Mouse (Mus musculus) brown adipose tissue, adult 24 weeks (tissue): ENCODE data around the gene Atp6v0c. TPM values are rescaled to one million over a fixed set of nuclear protein-coding genes. Genes with fewer than 3 reads are reported as not detected.
A peak's percentile ranks its signal among the peaks of the same experiment; 100 is the strongest.
"Not testable (repeated sequence)": the region's sequence is repeated elsewhere in the genome, so short reads cannot be mapped to it uniquely, and the experiment has no call there.

Source experiments
- H3K27ac ChIP-seq: fragments of 200-500 bp; replicated peaks from 2 replicates; pipeline ENCODE4 v1.5.1; 2012; ENCODE audit warnings: low read depth, mild to moderate bottlenecking, low read length
- H3K4me1 ChIP-seq: fragments of 200-500 bp; 2 replicates; pipeline ENCODE4 v1.6.1; 2012; ENCODE audit warnings: low read length, mixed read lengths; ENCODE audit not compliant: control insufficient read depth, insufficient read depth, insufficient read length
- H3K4me3 ChIP-seq: fragments of 200-500 bp; 2 replicates; pipeline ENCODE4 v1.5.1; 2012; ENCODE audit warnings: low read depth, mild to moderate bottlenecking, low read length, moderate library complexity; ENCODE audit not compliant: insufficient read depth
- polyA plus RNA-seq: library from polyadenylated mRNA; stranded (reverse); fragments of >200 nt; gene quantifications from 2 replicates; pipeline ENCODE4 v1.2.4, GENCODE M21; 2012; ENCODE audit not compliant: missing spikeins, insufficient read depth, insufficient read length

Gene Atp6v0c
- polyA plus RNA-seq, 1 experiment, result 250 TPM

- H3K27ac ChIP-seq, result no peak overlapping the region
- H3K4me1 ChIP-seq, result no peaks in the 10 kb centered on the region
- no peak overlapping the region for H3K4me3 ChIP-seq
Observed at GRCm38 (mm10) chr17:24155742-24156141, 13.8 kb downstream of the Atp6v0c start.

GRCm38 (mm10) chr17:24154463-24154862, 15.0 kb downstream of the Atp6v0c start:
- Histone ChIP-seq H3K27ac (no peak overlapping the region), H3K4me1 (no peaks in the 10 kb centered on the region)

DNA sequence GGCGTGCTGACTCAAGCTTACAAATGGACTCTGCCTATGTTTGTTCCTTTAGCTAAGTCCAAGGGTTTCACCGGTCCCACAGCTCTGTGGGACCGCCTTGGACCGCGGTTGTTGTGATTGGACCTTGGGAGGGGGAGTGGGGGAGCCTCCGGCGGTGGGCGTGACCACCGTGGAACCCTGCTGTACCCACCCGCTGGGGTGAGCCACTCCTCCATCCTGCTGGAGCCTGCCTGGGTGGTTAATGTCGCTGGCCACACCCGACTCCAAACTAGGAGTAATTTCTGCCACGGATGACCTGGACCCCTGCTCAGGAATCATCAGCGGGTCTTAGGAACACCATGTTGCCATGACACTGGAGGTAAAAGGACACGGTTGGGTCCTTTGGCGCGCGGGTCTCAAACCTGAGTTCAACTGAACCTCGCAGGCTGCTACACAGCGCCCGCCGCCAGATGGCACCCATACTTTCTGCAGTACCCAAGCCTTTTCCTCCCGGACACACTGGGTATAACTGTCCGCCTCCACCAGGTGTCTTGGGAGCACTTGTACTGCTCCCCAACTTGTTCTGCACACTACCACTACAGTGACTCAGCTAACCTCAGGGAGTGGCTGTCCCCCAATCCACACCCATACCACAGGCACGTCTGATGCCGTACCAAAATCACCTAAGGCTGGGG, 17.5 kb downstream of the Atp6v0c start:
- Histone ChIP-seq H3K4me1 (no peaks in the 10 kb centered on the region), H3K27ac (no peak overlapping the region), H3K4me3 (peak overlapping the region; percentile 44)

More at GRCm38 (mm10) chr17:24154463-24154862, 15.0 kb downstream of the Atp6v0c start:
- no peak overlapping the region for H3K4me3 ChIP-seq

GRCm38 (mm10) chr17:24151382-24151781, 18.1 kb downstream of the Atp6v0c start:
- H3K27ac ChIP-seq, result no peak overlapping the region
- H3K4me3 ChIP-seq, result no peak overlapping the region
- no peaks in the 10 kb centered on the region for H3K4me1 ChIP-seq

DNA sequence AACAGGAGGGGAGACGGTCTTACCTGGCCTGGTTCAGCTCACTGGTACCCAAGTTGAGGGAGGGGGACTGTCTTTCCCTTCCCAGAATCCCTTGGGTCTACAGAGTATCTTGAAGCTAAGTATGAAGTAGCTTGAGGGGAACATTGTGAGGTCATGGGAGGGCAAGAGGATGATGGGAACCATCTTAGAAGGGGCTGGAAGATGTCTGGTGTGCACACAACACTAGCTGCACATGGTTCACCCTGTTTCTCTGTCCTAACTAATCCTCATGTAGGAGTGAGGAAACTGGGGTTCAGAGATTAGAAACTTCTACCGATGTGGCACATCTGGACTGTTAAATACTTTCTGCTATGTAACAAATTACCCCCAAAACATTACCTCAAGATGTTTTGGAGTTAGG, 18.7 kb downstream of the Atp6v0c start, which contains the start of gene Pdpk1:
Gene Pdpk1 (minus strand): TSS at position 101 of the 400 bp plus-strand sequence.
- Histone ChIP-seq H3K4me1 (no peaks in the 10 kb centered on the region), H3K4me3 (peak within 1 kb of the TSS; percentile 44; the same call in 1 of the 2 replicates), H3K27ac (no peak within 1 kb of the TSS)

- Histone ChIP-seq H3K4me3 (no peak overlapping the region), H3K27ac (no peak overlapping the region), H3K4me1 (no peaks in the 10 kb centered on the region)
Observed at GRCm38 (mm10) chr17:24149421-24149820, 20.1 kb downstream of the Atp6v0c start.

DNA sequence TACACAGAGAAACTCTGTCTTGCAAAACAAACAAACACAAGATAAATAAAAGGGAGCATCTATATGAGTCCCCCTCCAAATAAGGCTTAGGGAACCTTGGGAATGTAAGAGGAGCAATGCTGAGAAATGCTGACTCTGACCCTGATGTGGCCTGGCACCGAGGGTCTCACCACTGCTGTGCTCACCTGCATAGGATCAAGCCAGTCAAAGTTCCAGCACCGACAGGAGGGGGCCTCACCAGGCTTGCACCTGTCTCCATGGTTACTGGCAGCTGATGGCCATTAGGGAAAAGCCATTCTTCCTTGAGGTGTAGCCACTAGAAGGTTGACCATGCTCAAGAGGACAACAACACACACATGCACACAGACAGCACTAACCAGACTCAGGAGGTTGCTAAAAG, 26.6 kb downstream of the Atp6v0c start:
- peaks cover 11% of the 10 kb centered on the region; the same call in 1 of the 2 replicates for H3K4me1 ChIP-seq
- H3K4me3 ChIP-seq, result no peak overlapping the region
- no peak overlapping the region for H3K27ac ChIP-seq

DNA sequence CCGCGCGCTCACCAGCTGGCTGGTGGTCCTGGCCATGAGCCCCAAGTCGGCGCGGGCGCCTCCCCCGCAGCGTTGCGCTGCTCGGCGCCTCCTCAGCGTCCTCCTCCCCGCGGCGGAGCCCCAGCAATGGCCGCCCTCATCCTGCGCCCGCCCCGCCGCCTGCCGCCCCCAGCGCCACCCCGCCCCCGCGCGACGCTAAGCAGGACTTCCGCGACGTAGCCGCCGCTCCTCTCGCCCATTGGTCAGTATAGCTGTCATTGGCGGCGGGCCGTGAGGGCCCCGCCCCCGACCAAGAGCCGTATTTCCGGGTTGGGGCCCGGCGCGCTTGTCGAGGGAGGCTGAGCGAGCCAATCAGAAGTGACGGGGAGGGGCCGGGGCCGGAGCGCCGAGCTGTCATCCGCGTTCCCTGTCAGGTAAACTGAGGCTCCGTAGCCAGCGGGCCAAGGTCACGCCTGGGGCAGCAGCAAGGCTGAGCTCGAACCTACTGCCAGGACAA, 28.0 kb downstream of the Atp6v0c start:
- Histone ChIP-seq H3K4me1 (peaks cover 16% of the 10 kb centered on the region; the same call in 1 of the 2 replicates), H3K27ac (peak overlapping the region; percentile 81), H3K4me3 (peak overlapping the region; percentile 97)

GRCm38 (mm10) chr17:24140845-24141424, 28.6 kb downstream of the Atp6v0c start:
- Histone ChIP-seq H3K4me3 (peak overlapping the region; percentile 97), H3K27ac (peak overlapping the region; percentile 81), H3K4me1 (peaks cover 16% of the 10 kb centered on the region; the same call in 1 of the 2 replicates)

DNA sequence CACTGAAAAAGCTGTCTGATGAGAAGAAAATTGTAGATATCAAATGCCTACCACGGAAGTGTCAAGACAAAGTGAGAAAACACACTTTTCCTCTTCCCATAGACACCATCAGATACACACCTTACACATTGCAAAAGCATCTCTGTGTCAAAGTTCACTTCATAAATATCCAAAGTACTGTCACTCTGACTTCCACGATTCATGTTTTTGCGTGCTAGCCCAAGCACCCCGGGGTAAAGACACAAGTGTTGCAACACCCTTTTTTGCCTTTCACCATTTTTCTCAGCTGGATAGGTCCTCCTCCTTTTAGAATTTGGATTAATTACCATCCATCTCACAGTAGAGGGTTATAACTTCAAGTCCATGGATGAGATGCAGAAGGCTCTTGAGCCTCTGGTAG, 29.5 kb downstream of the Atp6v0c start:
- Histone ChIP-seq H3K27ac (no peak overlapping the region), H3K4me3 (peak overlapping the region; percentile 97), H3K4me1 (peaks cover 17% of the 10 kb centered on the region)

GRCm38 (mm10) chr17:24139256-24139655, 30.2 kb downstream of the Atp6v0c start:
- Histone ChIP-seq H3K4me1 (peaks cover 21% of the 10 kb centered on the region), H3K4me3 (no peak overlapping the region), H3K27ac (peak overlapping the region; percentile 20; the same call in 1 of the 2 replicates)

DNA sequence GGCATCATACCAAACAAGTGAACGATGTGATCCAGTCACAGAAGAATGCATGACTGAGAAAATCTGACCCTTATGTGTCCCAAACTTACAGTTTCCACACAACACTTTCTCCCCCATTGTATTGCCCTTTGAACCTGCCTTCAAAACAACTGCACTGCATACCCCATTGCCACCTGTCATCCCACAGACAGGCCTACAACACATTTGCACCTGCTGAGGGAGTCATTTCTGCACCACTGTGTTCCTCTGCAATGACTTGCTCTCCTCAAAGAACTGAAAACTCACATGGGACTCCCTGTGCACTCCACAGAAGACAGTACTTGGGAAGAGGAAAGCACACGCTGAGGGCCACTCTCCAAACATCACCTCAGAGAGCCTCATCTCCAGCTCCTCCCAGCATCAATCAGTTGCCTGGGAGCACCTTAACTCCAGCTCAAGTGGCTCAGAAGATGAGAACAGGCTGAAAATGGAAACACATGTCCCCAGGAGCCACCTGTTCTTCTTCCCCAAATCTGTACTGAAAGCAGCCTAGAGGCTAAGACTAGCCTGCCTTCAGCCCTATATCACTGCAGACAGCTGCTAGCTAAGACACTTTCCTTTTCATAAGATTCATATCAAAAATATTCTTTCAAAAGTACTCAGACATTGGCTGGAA, 32.1 kb downstream of the Atp6v0c start:
- H3K4me3 ChIP-seq, result no peak overlapping the region
- peaks cover 21% of the 10 kb centered on the region for H3K4me1 ChIP-seq
- H3K27ac ChIP-seq, result no peak overlapping the region

DNA sequence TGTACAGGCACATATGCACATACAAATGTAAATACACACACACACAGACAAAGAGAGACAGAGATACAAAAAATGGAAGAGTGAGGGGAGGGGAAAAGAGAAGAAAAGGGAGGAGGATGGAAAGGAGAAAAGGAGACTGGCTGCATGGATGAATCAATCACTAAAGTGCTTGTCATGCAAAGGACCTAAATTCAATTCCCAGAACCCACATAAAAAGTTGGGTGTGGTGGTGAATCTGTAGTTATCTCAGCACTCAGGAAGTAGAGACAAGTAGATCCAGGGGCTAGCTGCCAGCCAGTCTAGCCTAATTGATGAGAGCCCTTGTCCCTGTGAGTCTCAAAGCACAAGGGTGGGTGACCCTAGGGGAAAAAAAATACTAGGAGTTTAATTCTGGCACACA, 35.4 kb downstream of the Atp6v0c start:
- Histone ChIP-seq H3K4me3 (no peak overlapping the region), H3K27ac (no peak overlapping the region), H3K4me1 (peaks cover 20% of the 10 kb centered on the region)

GRCm38 (mm10) chr17:24132919-24133318, 36.6 kb downstream of the Atp6v0c start:
- not testable (repeated sequence) for H3K27ac ChIP-seq, H3K4me3 ChIP-seq
- peaks cover 18% of the 10 kb centered on the region for H3K4me1 ChIP-seq

GRCm38 (mm10) chr17:24131570-24131969, 37.9 kb downstream of the Atp6v0c start:
- H3K4me1 ChIP-seq, result peaks cover 16% of the 10 kb centered on the region

More at GRCm38 (mm10) chr17:24131570-24131969, 37.9 kb downstream of the Atp6v0c start:
- Histone ChIP-seq H3K4me3 (no peak overlapping the region), H3K27ac (no peak overlapping the region)
